Mouse (Mus musculus) brain, embryonic 14.5 days (tissue): ENCODE data around the gene Znrf2.

Experiments
- CTCF ChIP-seq: fragments of 200-500 bp; IDR thresholded peaks from 2 replicates; pipeline ENCODE4 v1.5.1; 2012; ENCODE audit warnings: inconsistent platforms, mild to moderate bottlenecking, moderate library complexity, borderline replicate concordance; ENCODE audit not compliant: insufficient read depth, insufficient read length; ENCODE audit errors: extremely low read depth
- POLR2A ChIP-seq: fragments of 200-500 bp; IDR thresholded peaks from 2 replicates; pipeline ENCODE4 v1.6.1; 2012; ENCODE audit warnings: mild to moderate bottlenecking, inconsistent platforms, borderline replicate concordance; ENCODE audit not compliant: poor library complexity, insufficient read depth, insufficient read length, severe bottlenecking; ENCODE audit errors: extremely low read depth

DNA sequence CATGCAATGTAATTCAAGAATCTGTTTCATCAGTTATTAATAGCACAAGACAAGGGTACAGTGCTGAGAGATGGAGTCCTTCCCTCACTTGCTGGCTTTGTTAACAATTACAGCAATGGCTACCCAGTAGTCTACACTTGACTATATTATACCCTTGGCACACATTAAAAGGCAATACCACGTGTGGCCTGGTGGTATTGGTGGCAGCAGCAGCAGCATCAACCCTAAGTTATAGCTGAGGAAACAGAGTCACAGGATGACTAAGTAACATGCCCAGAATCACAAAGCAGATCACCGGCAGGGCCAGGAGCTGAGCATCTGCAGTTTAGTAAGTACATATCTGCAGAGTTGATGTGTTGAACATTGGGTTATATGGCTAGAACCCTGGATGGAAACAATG lies 22.3 kb upstream of the Znrf2 start:
- TF ChIP-seq CTCF (no peak), POLR2A (no peak)
